Mouse (Mus musculus) brain, embryonic 14.5 days (tissue): ENCODE data around the gene Zkscan5.

ENCODE experiments used
- CTCF ChIP-seq: fragments of 200-500 bp; IDR thresholded peaks from 2 replicates; pipeline ENCODE4 v1.5.1; 2012; ENCODE audit warnings: inconsistent platforms, mild to moderate bottlenecking, moderate library complexity, borderline replicate concordance; ENCODE audit not compliant: insufficient read depth, insufficient read length; ENCODE audit errors: extremely low read depth
- POLR2A ChIP-seq: fragments of 200-500 bp; IDR thresholded peaks from 2 replicates; pipeline ENCODE4 v1.6.1; 2012; ENCODE audit warnings: mild to moderate bottlenecking, inconsistent platforms, borderline replicate concordance; ENCODE audit not compliant: poor library complexity, insufficient read depth, insufficient read length, severe bottlenecking; ENCODE audit errors: extremely low read depth

- TF ChIP-seq CTCF (no peak), POLR2A (no peak)
These were observed 14.9 kb upstream of the Zkscan5 start for GRCm38 (mm10) chr5:145189416-145189815.
